Mouse (Mus musculus): ENCODE results near the gene Eepd1.

Gene Eepd1

DNA sequence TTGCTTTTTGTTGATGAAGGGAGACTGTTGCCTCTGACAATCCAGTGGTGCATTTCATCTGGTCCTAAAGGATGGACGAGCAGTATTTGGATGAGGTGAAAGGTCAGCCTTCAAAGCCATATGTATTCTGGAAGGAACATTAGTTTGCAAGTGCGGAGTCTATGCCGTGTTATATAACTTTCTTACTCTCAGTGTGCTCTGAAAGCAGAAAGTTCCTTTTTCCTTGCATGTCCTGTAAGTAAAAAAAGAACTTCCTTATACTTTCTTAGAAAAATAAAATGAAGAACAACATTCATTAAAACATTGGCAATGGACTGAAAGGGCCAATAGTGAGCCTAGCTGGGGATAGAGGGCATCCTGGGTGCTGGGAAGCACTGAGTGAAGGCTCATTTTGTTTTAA, 50.8 kb downstream of the Eepd1 start:
- no peak for DNase-seq (ENCODE audit: low read depth, low spot score)

DNA sequence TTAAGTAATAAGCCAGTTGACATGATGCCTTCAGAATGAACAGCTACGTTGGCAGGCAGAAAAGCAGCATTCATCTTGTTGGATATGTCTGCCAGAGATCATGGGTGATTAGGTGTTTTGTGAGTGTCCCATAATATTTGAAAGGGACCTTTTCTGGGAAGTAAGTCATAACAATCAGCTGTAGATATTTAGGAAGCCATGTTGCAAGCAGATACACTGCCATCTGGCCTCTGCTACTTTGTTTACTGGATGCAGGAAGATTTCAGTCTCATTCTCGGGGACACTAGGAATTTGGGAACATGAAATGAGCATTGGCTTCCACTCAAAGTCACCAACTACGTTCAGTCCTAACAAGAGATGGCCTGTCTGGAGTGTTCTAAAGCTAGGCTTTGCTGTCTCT, 54.1 kb downstream of the Eepd1 start:
- DNase-seq (ENCODE audit: low read depth, low spot score), result no peak

DNA sequence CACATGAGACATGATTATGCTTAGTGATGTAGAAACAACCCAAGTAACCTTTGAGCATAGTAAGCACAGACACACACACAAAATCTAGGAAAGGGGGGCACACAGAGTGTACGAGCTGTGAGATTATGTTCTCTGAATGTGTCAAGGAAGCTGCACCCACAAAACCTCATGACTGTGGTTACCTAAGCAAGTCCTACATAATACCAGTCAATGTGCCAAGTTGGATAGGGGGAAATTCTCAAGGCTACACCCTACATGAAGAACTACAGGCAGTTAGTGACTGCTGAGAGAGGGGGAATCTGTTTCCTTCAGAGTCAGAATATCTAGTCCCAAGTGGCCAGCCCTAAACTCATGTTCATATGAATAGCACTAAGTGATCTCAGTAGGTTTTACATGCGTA, 58.1 kb downstream of the Eepd1 start:
- DNase-seq (ENCODE audit: low read depth, low spot score), result no peak

- DNase-seq (ENCODE audit: low read depth, low spot score), result no peak
Measured at GRCm38 (mm10) chr9:25541355-25541754, 60.0 kb downstream of the Eepd1 start.

DNA sequence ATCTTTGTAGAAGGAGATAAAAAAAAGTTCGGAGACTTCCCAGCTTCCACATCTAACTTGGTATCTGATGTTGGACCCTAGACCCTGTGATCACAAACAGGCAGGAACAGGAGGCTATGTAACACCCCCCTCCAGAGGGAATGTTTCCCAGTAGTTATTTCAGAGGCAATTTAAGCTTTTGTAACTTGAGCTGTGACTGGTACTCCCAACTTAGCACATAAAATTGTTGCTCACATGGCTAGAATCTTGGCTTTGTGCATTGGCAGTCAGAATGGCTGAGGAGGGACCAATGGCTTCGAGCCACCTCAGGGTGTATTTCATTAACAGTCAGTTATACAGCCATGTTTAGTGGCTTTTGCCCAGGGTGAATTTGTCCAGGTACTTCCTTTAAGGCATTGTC, 63.9 kb downstream of the Eepd1 start:
- peak; percentile 53 for DNase-seq (ENCODE audit: low read depth, low spot score)

- no peak for DNase-seq (ENCODE audit: low read depth, low spot score)
Measured at GRCm38 (mm10) chr9:25549130-25550060, 68.0 kb downstream of the Eepd1 start.

DNA sequence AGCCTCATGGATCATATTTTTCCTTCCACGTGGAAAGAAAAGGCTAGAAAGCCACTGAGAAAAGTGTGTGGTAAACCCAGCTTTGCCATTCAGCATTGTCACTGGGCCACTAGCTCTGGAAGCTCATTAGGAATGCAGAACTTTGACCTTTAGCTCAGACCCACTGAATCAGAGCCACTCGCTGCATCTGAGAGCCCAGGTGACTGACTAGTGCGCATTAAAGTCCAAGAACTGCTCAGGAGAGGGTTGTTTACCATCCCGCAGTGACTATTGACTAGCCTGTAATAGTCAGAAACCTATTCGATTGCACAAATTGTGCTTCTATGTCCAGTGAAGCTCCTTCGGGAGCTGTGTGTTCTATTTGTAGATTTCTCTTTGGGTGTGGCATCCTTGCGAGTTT, 68.8 kb downstream of the Eepd1 start:
- DNase-seq (ENCODE audit: low read depth, low spot score), result no peak

GRCm38 (mm10) chr9:25552532-25552931, 71.2 kb downstream of the Eepd1 start:
- DNase-seq (ENCODE audit: low read depth, low spot score), result no peak

DNA sequence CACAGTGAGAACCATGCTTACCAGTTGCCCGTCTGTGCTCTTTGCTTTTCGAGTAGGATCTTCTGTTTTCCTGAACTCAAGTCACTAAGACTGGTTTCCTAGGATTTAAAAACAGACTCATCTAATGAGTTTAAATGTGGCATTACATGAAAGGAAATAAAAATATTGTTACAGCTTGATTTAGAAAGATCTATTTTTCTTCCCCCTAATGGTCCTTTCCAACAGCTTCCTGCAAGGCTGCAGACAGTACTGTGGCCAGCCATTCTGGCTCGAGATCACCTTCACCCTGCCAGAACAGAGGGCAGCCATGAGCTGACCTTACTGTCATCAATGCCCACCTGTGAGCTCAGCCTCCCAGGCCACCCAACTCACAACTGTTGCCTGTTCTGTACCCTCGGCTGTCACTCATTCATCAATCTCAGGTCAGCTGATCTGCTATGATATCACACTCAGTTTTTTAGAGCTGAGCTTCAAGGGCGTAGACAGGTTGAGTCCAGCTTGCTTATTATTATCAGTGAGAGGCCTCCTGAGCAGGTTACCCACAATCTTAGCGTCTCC, 73.0 kb downstream of the Eepd1 start:
- no peak for DNase-seq (ENCODE audit: low read depth, low spot score)

DNA sequence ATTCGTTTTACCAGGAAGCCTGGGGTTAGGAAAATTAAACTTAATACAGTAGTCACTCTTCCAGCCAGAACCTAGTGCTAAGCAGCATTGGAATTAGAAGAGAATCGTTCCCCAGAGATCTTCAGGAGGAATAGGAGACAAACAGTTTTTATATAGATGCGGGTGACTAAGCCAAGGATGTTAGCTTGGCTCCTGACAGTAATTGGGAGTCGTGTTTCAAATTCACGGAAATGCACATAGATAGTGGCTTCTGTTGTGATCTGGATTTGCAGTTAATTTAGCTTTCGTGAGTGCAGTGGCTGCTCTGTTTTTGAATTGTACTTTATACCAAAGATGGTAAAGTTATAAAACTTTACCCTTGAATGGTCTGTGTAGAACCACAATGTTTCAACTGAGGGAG, 73.9 kb downstream of the Eepd1 start:
- no peak for DNase-seq (ENCODE audit: low read depth, low spot score)

DNA sequence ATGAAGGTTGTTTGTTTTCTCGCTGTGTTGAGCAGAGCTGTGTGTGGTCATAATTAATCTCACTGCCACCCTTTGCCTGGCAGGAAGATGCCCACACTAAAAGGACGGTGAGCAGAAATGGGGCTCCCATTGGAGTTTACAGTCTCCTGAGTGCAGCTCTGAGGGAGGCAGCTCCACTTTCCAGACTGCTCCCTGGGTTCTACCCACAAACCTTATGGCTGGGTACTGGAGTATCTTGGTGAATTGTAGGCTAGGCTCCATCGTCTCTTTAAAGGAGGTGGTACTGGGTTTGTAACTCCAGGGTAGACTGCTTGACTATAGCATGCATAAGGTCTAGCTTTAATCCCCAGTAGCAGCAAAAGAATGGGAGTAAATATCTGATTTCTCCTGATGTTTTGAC, 74.7 kb downstream of the Eepd1 start:
- no peak for DNase-seq (ENCODE audit: low read depth, low spot score)

GRCm38 (mm10) chr9:25557378-25557777, 76.0 kb downstream of the Eepd1 start:
- DNase-seq (ENCODE audit: low read depth, low spot score), result no peak

GRCm38 (mm10) chr9:25558834-25559233, 77.5 kb downstream of the Eepd1 start:
- no peak for DNase-seq (ENCODE audit: low read depth, low spot score)

DNA sequence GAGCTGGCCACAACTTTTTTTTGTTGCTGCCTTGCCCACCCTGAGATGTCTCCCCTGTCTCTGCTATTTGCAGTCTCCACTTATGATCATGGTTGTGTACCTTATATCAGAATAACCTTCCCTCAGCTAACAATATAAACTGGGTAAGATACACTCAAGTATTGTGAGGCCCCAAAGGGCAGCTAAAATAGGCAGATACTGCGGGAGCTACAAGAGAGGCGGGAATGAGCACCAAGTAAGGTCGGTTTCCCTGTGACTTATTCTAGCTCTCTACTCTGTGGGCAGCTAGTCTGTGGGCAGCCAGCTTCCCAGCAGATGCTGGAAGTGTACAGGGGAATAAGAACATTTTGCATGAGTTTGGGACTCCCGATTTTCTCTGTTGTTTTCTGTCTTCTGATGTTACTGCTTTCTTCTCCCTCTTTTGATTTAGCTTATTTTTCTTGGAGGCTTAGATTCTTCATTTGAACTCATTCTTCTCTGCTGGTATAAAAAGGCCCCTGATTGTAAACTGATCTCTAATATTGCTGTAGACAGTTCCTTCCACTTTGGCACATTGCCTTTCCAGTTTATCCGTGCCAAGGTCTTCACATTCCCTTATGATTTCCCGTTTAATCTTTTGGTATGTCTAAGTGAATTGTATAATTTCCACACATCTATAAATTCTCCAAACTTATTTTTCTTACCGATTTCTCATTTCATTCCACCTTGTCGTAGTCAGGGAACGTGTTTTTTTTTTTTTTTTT, 78.8 kb downstream of the Eepd1 start:
- DNase-seq (ENCODE audit: low read depth, low spot score), result no peak

GRCm38 (mm10) chr9:25561143-25561542, 79.8 kb downstream of the Eepd1 start:
- no peak for DNase-seq (ENCODE audit: low read depth, low spot score)

DNA sequence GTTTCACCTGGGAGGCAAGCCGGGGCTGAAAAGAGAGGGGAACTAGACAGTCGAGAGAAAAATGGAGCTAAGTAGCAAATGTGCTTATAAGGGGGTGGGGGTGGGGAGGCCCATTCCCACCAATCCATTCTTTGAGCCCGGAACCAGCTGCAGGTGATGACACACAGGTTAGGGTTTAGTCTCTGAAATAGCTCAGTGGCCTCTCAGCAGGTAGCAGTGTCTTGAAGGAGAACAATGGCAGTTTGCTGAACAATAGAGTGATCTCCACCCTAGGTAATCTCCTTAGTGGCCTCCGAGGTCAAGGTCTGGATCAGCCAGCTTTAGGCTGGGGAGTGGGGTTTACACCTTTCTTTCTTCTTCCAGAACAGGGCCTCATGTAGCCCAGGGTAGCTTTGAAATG, 82.5 kb downstream of the Eepd1 start:
- DNase-seq (ENCODE audit: low read depth, low spot score), result no peak

- DNase-seq (ENCODE audit: low read depth, low spot score), result no peak
Measured at GRCm38 (mm10) chr9:25567071-25567470, 85.7 kb downstream of the Eepd1 start.

GRCm38 (mm10) chr9:25568783-25569182, 87.4 kb downstream of the Eepd1 start:
- DNase-seq (ENCODE audit: low read depth, low spot score), result no peak

DNA sequence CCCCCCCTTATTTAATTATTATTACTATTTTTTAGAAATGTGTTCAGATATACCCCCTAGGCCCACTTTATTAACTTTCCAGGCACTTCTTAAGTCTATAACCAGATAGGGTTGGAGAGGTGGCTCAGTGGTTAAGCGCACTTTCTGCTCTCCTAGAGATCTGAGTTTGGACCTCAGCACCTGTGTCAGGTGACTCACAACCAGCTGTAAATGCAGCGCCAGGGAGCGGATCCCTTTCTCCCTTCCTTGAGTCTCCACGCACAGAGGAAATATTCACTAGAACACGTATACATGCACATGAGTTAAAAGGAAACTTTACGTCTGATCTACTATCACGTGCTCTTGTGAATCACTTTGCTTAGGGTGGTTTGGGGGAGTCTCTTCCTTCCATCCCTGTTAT, 88.7 kb downstream of the Eepd1 start:
- DNase-seq (ENCODE audit: low read depth, low spot score), result no peak

- no peak for DNase-seq (ENCODE audit: low read depth, low spot score)
Measured at GRCm38 (mm10) chr9:25570436-25570835, 89.1 kb downstream of the Eepd1 start.

DNA sequence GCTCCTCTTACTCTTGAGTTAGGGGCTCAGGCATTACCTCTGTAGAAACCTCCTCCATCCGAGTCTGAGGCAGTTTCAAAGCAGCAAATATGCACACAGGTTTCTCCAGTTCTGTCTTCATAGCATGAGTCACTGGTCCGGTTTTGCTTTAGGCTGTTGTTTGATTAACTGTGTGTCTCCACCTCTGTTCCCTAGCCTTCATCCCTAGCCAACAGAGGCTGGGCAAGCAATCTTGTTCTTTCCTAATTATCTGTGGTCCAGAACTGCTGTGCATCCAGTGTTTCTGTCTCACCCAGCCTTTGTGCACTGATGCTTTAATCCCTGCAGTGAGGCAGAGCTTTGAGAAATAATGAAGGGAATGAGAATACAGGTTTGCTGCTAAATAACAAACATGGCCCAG, 90.0 kb downstream of the Eepd1 start:
- DNase-seq (ENCODE audit: low read depth, low spot score), result no peak

DNA sequence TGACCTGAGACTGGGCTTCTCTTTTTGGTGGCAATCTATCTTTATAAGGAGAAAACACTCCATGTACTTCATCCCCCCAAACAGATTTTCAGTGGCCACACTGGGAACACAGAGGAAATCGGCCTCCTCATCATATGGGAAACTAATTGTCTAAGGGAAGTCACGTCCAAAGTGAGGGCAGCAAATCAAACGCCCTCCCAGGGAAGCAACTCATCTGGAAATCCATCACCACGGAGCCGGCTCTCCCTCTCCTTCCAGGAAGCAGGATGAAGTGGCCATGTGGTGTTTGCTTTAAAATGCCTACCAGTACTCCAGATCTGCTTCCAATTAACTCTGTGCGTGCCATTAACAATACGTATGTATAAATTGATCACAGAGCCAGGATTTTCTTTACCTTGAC, 92.4 kb downstream of the Eepd1 start:
- DNase-seq (ENCODE audit: low read depth, low spot score), result peak; percentile 78

- peak; percentile 23 for DNase-seq (ENCODE audit: low read depth, low spot score)
Measured at GRCm38 (mm10) chr9:25574186-25574585, 92.8 kb downstream of the Eepd1 start.
